Mouse (Mus musculus): Measurements from ENCODE around the gene Ptpa. TPM values are rescaled to one million over a fixed set of nuclear protein-coding genes. Genes with fewer than 3 reads are reported as not detected.

Ptpa gene
- polyA plus RNA-seq, 1 experiment from 2014 or later = 142 TPM

- H3K9ac ChIP-seq = no peak overlapping the region
- H3K27me3 ChIP-seq = peaks cover 71% of the 10 kb centered on the region
- H3K9me3 ChIP-seq (replicated peaks) = no peaks in the 10 kb centered on the region
- H3K4me3 ChIP-seq (replicated peaks) = no peak overlapping the region
- 51% methylated on average over 6 of the region's 6 CpGs for WGBS (ENCODE audit: insufficient replicate concordance)
- no peaks in the 10 kb centered on the region for H3K36me3 ChIP-seq
- H3K4me2 ChIP-seq = no peak overlapping the region
- peaks cover 33% of the 10 kb centered on the region for H3K4me1 ChIP-seq (replicated peaks)
- ATAC-seq (ENCODE audit: low read depth) (no peak), DNase-seq (no peak)
- no peak overlapping the region for H3K27ac ChIP-seq
Observed at GRCm38 (mm10) chr2:30469009-30469408, 53.2 kb downstream of the Ptpa start.

GRCm38 (mm10) chr2:30469796-30470142 lies 53.9 kb downstream of the Ptpa start:
- H3K9me3 ChIP-seq (replicated peaks) = no peaks in the 10 kb centered on the region
- peak overlapping the region; percentile 69 for H3K4me2 ChIP-seq
- H3K27me3 ChIP-seq = peaks cover 78% of the 10 kb centered on the region
- peak overlapping the region; percentile 41; the same call in 1 of the 2 replicates for H3K9ac ChIP-seq
- no peaks in the 10 kb centered on the region for H3K36me3 ChIP-seq
- WGBS (ENCODE audit: insufficient replicate concordance) = under 1% methylated on average over 19 of the region's 19 CpGs
- peaks cover 30% of the 10 kb centered on the region for H3K4me1 ChIP-seq (replicated peaks)
- DNase-seq (no peak), ATAC-seq (ENCODE audit: low read depth) (no peak)
- no peak overlapping the region for H3K27ac ChIP-seq
- peak overlapping the region; percentile 39 for H3K4me3 ChIP-seq (replicated peaks)

- H3K27ac ChIP-seq = no peak overlapping the region
- H3K36me3 ChIP-seq = no peaks in the 10 kb centered on the region
- ATAC-seq (ENCODE audit: low read depth) (no peak), DNase-seq (no peak)
- peak overlapping the region; percentile 69 for H3K4me2 ChIP-seq
- H3K9ac ChIP-seq = peak overlapping the region; percentile 23; the same call in 1 of the 2 replicates
- peaks cover 84% of the 10 kb centered on the region for H3K27me3 ChIP-seq
- H3K4me3 ChIP-seq (replicated peaks) = peak overlapping the region; percentile 39
- WGBS (ENCODE audit: insufficient replicate concordance) = 1% methylated on average over 46 of the region's 46 CpGs
- H3K4me1 ChIP-seq (replicated peaks) = peaks cover 30% of the 10 kb centered on the region
- H3K9me3 ChIP-seq (replicated peaks) = no peaks in the 10 kb centered on the region
Observed at GRCm38 (mm10) chr2:30470143-30470946, 54.5 kb downstream of the Ptpa start.

- Histone ChIP-seq H3K4me1 (replicated peaks) (peaks cover 30% of the 10 kb centered on the region), H3K4me3 (replicated peaks) (0 out of 2 replicates have a peak overlapping the region, but pooled peaks have one; percentile 39), H3K9ac (no peak overlapping the region), H3K27me3 (peaks cover 87% of the 10 kb centered on the region), H3K27ac (0 out of 2 replicates have a peak overlapping the region, but pooled peaks have one; percentile 29), H3K36me3 (no peaks in the 10 kb centered on the region), H3K4me2 (peak overlapping the region; percentile 69; the same call in 1 of the 2 replicates), H3K9me3 (replicated peaks) (no peaks in the 10 kb centered on the region)
- WGBS (ENCODE audit: insufficient replicate concordance) = 18% methylated on average over 8 of the region's 8 CpGs
- no peak for ATAC-seq (ENCODE audit: low read depth)
- DNase-seq = no peak
Observed at GRCm38 (mm10) chr2:30471051-30471450, 55.2 kb downstream of the Ptpa start.

- H3K4me3 ChIP-seq (replicated peaks) = peak overlapping the region; percentile 59
- under 1% methylated on average over 45 of the region's 51 CpGs for WGBS (ENCODE audit: insufficient replicate concordance)
- H3K27ac ChIP-seq = peak overlapping the region; percentile 58
- H3K4me2 ChIP-seq = peak overlapping the region; percentile 69
- peaks cover 30% of the 10 kb centered on the region for H3K4me1 ChIP-seq (replicated peaks)
- no peak for DNase-seq
- peaks cover 95% of the 10 kb centered on the region for H3K27me3 ChIP-seq
- H3K36me3 ChIP-seq = no peaks in the 10 kb centered on the region
- ATAC-seq (ENCODE audit: low read depth) = peak; percentile 27; the same call in 1 of the 2 replicates
- H3K9ac ChIP-seq = peak overlapping the region; percentile 67
- H3K9me3 ChIP-seq (replicated peaks) = no peaks in the 10 kb centered on the region
Observed at GRCm38 (mm10) chr2:30471795-30472720, 56.2 kb downstream of the Ptpa start.

- Histone ChIP-seq H3K4me1 (replicated peaks) (peaks cover 30% of the 10 kb centered on the region), H3K27ac (peak overlapping the region; percentile 23; the same call in 1 of the 2 replicates), H3K27me3 (peaks cover 89% of the 10 kb centered on the region), H3K4me2 (peak overlapping the region; percentile 69), H3K9ac (peak overlapping the region; percentile 67), H3K36me3 (no peaks in the 10 kb centered on the region), H3K9me3 (replicated peaks) (no peaks in the 10 kb centered on the region), H3K4me3 (replicated peaks) (peak overlapping the region; percentile 59)
- no peak for ATAC-seq (ENCODE audit: low read depth)
- WGBS (ENCODE audit: insufficient replicate concordance) = under 1% methylated on average over 60 of the region's 60 CpGs
- no peak for DNase-seq
Observed at GRCm38 (mm10) chr2:30472731-30473351, 57.0 kb downstream of the Ptpa start.

GRCm38 (mm10) chr2:30473431-30474031 lies 57.7 kb downstream of the Ptpa start:
- H3K4me3 ChIP-seq (replicated peaks) = peak overlapping the region; percentile 59
- H3K27me3 ChIP-seq = peaks cover 82% of the 10 kb centered on the region
- DNase-seq = no peak

GRCm38 (mm10) chr2:30474039-30474438 lies 58.2 kb downstream of the Ptpa start, which contains the start of gene Ier5l:
TSS of gene Ier5l (minus strand) at chr2:30474219.
- ATAC-seq (ENCODE audit: low read depth) (peak; percentile 75), DNase-seq (peak; percentile 48)
- H3K4me1 ChIP-seq (replicated peaks) = peaks cover 30% of the 10 kb centered on the region
- H3K4me2 ChIP-seq = peak within 1 kb of the TSS; percentile 69
- peak within 1 kb of the TSS; percentile 59 for H3K4me3 ChIP-seq (replicated peaks)
- peak within 1 kb of the TSS; percentile 67 for H3K9ac ChIP-seq
- H3K9me3 ChIP-seq (replicated peaks) = no peaks in the 10 kb centered on the region
- H3K27ac ChIP-seq = peak within 1 kb of the TSS; percentile 13; the same call in 1 of the 2 replicates
- H3K27me3 ChIP-seq = peaks cover 77% of the 10 kb centered on the region
- H3K36me3 ChIP-seq = no peaks in the 10 kb centered on the region
- WGBS (ENCODE audit: insufficient replicate concordance) = under 1% methylated on average over 37 of the region's 37 CpGs

More at GRCm38 (mm10) chr2:30473431-30474031, 57.7 kb downstream of the Ptpa start:
- peak overlapping the region; percentile 13; the same call in 1 of the 2 replicates for H3K27ac ChIP-seq
- WGBS (ENCODE audit: insufficient replicate concordance) = under 1% methylated on average over 67 of the region's 80 CpGs
- H3K4me1 ChIP-seq (replicated peaks) = peaks cover 30% of the 10 kb centered on the region
- peak overlapping the region; percentile 69 for H3K4me2 ChIP-seq
- peak overlapping the region; percentile 67 for H3K9ac ChIP-seq
- no peaks in the 10 kb centered on the region for H3K9me3 ChIP-seq (replicated peaks)
- no peaks in the 10 kb centered on the region for H3K36me3 ChIP-seq
- peak; percentile 25; the same call in 1 of the 2 replicates for ATAC-seq (ENCODE audit: low read depth)

GRCm38 (mm10) chr2:30474776-30475175 lies 58.9 kb downstream of the Ptpa start:
- H3K4me2 ChIP-seq = peak overlapping the region; percentile 69
- H3K9ac ChIP-seq = no peak overlapping the region
- no peak for ATAC-seq (ENCODE audit: low read depth)
- H3K36me3 ChIP-seq = no peaks in the 10 kb centered on the region
- WGBS (ENCODE audit: insufficient replicate concordance) = 27% methylated on average over 4 of the region's 4 CpGs
- H3K4me1 ChIP-seq (replicated peaks) = peaks cover 27% of the 10 kb centered on the region
- H3K27ac ChIP-seq = no peak overlapping the region
- H3K27me3 ChIP-seq = peaks cover 73% of the 10 kb centered on the region
- DNase-seq = no peak
- H3K9me3 ChIP-seq (replicated peaks) = no peaks in the 10 kb centered on the region
- H3K4me3 ChIP-seq (replicated peaks) = peak overlapping the region; percentile 30; the same call in 1 of the 2 replicates

GRCm38 (mm10) chr2:30475457-30475856 lies 59.6 kb downstream of the Ptpa start:
- no peak for DNase-seq
- no peak for ATAC-seq (ENCODE audit: low read depth)
- H3K4me1 ChIP-seq (replicated peaks) = peaks cover 23% of the 10 kb centered on the region
- H3K9ac ChIP-seq = no peak overlapping the region
- H3K4me3 ChIP-seq (replicated peaks) = no peak overlapping the region
- 62% methylated on average over 7 of the region's 7 CpGs for WGBS (ENCODE audit: insufficient replicate concordance)
- H3K27ac ChIP-seq = no peak overlapping the region
- H3K27me3 ChIP-seq = peaks cover 69% of the 10 kb centered on the region
- H3K36me3 ChIP-seq = no peaks in the 10 kb centered on the region
- no peaks in the 10 kb centered on the region for H3K9me3 ChIP-seq (replicated peaks)
- no peak overlapping the region for H3K4me2 ChIP-seq

Data from liver, embryonic 13.5 days (tissue).